Mouse (Mus musculus): ENCODE results near the gene Zfpm1. TPM values are rescaled to one million over a fixed set of nuclear protein-coding genes. Genes with fewer than 3 reads are reported as not detected.
A peak's percentile ranks its signal among the peaks of the same experiment; 100 is the strongest.

Zfpm1 gene
- 53.0 and 72.2 TPM in 2 replicates for total RNA-seq (2017)

DNA sequence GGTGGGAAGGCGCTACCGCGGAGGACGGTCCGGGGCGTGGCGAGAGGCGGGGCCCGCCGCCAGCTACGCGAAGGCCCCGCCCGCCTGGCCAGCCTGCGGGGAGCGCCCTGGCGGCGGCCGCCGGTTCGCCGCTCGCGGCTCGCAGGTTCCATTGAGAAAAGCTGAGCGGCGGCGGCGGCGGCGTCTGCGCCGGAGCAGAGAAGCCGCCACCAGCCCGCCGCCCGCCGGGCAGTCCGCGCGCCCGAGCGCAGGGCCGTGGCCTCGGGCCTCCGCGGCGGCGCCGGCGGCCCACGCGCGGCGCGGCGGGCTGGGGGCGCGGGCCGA lies at the start of gene Zfpm1:
TSS of gene Zfpm1 (plus strand) at position 107 of the 324 bp plus-strand sequence.
- no peak for ATAC-seq (replicated peaks; ENCODE audit: low read depth, poor library complexity, severe bottlenecking)

DNA sequence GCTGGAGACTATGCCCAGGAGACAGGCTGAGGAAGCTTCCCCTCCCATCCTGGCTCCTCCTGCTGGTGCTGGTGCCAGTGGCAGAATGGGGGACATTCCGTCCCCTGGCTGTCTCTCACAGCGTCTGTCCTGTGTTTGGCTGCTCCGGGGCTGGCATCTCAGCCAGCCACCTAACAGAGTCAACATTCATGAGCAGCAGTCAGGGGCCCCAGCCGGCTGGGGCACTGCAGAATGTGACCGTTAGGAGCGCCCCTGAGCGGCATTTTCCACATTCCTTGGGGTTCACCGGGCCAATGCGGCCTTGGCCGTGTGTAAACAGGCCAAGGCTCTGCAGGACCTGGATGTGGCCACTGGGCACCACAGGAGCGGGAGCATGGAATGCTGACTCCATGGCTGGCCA lies 47.9 kb upstream of the Zfpm1 start:
- ATAC-seq (replicated peaks; ENCODE audit: low read depth, poor library complexity, severe bottlenecking) = no peak

DNA sequence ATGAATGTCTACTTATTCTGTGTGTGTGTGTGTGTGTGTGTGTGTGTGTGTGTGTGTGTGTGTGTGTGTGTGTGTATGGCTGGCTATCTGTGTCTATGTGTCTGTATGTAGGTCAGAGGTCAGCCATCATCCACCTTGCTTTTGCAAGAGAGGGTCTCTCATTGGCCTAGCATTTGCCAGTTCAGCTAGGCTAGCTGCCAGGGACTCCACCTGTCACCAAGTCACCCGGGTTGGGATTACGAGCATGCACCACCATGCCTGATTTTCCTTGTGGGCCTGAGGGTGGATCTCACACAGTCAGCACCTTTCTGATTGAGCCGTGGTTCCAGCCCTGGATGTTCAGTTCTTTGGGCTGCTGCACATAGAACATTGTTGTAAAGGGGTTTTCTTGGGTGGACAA lies 45.4 kb upstream of the Zfpm1 start:
- no peak for ATAC-seq (replicated peaks; ENCODE audit: low read depth, poor library complexity, severe bottlenecking)

DNA sequence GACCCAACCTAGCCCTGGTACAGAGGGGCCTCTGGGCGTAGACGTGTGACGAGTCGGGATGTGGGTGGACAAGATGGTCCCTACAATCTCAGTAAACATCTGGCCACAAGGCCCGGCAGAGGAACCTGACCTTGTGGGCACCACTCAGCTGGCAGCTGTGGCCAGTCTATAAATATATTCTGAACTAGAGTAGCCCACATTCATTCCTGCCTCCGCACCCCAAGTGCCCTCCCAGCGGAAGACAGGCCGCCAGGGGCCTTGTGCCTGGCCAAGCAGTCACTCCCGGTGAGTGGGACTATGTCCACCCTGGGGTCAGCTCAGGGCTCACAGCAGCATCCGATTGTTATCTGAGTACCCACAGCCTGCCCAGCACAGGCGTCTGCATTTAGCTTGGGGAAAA lies 43.7 kb upstream of the Zfpm1 start:
- ATAC-seq (replicated peaks; ENCODE audit: low read depth, poor library complexity, severe bottlenecking) = no peak

GRCm38 (mm10) chr8:122238731-122239130 lies 43.2 kb upstream of the Zfpm1 start:
- no peak for ATAC-seq (replicated peaks; ENCODE audit: low read depth, poor library complexity, severe bottlenecking)

- ATAC-seq (replicated peaks; ENCODE audit: low read depth, poor library complexity, severe bottlenecking) = no peak
Observed at GRCm38 (mm10) chr8:122240241-122241026, 41.5 kb upstream of the Zfpm1 start.

DNA sequence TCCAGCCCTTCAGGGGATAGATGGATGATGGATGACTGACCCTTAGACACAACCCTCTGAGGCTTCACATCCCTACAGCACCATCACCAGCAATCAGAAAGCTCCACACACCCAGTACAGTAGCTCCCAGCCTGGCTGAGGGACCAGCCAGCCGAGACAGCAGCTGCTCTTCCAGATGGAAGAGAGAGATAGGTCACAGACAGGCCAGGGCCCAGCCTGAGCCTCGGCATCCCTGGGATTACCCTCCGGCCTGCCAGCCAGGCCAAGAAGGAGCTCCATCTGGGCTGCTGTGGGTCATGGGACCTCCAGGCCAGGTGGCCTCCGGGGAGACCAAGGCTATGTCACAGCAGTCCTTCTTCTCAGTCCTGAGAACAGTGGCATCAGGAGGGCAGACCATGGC lies 38.6 kb upstream of the Zfpm1 start:
- no peak for ATAC-seq (replicated peaks; ENCODE audit: low read depth, poor library complexity, severe bottlenecking)

GRCm38 (mm10) chr8:122245161-122245560 lies 36.8 kb upstream of the Zfpm1 start:
- ATAC-seq (replicated peaks; ENCODE audit: low read depth, poor library complexity, severe bottlenecking) = no peak

DNA sequence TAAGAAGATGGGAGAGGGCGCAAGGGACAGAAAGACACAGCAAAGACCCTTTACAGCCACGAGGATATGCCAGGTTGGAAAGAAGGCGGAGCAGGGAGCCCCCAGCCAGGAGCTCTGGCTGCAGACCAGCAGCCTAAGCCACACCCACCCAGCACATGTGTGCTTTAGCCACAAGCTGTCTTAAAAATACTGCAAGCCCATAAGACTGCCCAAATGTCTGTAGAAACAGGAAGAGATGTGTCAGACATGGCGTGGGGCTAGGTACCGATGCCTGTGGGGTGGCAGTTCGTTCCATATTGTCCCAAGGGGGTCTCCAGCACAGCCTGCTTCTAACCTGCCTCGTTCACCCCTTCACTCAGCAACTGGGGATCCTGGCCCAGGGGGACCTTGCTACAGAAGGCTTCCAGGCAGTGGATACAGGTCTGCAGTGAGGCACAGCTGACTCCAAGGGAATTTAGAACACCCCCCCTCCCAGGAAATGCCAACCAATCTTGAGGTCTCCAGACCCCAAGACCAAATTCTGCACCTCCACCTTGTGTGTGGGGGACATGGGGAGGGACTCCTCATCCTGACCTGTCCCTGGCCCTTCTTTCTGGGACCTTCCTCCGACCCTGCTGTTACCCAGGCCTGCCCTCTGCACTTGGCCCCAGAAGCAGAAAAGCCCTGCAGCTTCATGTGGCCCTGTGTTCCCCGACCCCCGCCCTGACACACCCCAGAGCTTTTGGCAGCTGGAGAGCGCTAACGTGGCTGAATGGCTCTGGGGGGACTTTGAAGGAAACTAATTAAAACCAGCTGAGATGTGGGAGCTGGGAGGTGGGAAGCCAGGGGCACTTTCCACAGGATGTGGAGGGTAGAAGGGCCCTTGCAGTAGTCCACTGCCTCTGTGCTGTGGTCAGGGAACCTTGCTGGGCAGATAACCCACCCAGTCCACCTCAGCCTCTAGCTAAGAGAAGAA lies 35.4 kb upstream of the Zfpm1 start:
- ATAC-seq (replicated peaks; ENCODE audit: low read depth, poor library complexity, severe bottlenecking) = peak; percentile 76

- ATAC-seq (replicated peaks; ENCODE audit: low read depth, poor library complexity, severe bottlenecking) = no peak
Observed at GRCm38 (mm10) chr8:122251739-122252138, 30.2 kb upstream of the Zfpm1 start.

DNA sequence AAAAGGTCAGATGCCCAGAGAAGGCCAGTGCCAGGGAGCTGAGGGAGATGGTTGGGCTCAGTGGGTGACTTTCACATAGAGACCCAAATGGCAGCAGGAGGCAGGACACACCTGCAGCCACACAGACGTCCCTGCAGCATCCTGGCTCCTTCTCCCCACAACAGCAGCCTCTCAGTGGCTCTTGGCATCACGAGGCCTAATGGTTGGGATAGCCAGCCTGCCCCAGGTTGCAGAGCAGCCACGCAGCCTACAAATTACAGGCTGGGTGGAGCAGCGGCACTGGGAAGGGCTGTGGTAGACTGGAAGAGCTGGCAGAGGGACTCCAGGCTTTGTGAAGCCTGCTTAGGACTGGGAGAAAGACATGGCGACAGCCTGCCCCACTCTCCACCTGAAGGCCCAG lies 29.6 kb upstream of the Zfpm1 start:
- ATAC-seq (replicated peaks; ENCODE audit: low read depth, poor library complexity, severe bottlenecking) = no peak

DNA sequence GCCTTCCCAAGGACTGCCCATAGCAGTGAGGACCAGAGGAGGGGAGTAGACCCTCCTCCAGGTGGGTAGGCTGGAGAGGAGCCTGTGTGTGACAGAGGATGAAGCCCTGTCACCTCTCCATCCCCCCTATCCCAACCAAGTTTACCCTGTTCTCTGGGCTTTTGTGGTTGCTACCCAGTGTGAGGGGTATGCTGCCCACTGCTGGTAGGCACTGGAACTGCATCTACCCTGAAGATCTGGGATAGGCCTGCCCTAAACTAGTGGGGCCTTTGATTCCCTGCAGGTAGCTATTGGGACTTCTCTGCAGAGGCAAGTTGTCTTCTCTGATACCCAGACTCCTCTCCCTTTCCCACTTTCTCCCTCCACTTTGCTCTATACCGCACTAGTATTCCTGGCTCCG lies 22.6 kb upstream of the Zfpm1 start:
- peak; percentile 44; the same call in 1 of the 2 replicates for ATAC-seq (replicated peaks; ENCODE audit: low read depth, poor library complexity, severe bottlenecking)

GRCm38 (mm10) chr8:122260755-122261154 lies 21.2 kb upstream of the Zfpm1 start:
- no peak for ATAC-seq (replicated peaks; ENCODE audit: low read depth, poor library complexity, severe bottlenecking)

GRCm38 (mm10) chr8:122262835-122263234 lies 19.1 kb upstream of the Zfpm1 start:
- no peak for ATAC-seq (replicated peaks; ENCODE audit: low read depth, poor library complexity, severe bottlenecking)

DNA sequence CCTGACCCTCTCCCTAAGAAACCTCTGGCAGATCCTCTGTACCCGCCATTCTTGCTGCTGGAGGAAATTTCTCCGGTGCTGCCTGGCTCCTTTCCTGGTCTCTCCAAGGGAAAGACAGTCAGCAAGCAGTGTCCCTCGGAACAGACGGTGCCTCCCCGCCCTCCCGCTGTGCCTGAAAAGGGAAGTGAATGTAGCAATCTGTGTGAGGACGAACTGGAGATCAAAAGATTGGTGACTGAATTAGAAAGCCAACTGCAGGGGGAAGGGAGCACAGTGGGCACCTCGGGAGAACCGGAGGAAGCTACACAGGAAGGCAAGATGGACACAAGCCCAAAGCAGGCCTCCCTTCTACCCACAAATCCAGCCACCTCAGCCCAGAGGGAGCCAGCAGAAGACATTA lies 17.7 kb upstream of the Zfpm1 start:
- ATAC-seq (replicated peaks; ENCODE audit: low read depth, poor library complexity, severe bottlenecking) = peak; percentile 58

GRCm38 (mm10) chr8:122265522-122265921 lies 16.4 kb upstream of the Zfpm1 start:
- no peak for ATAC-seq (replicated peaks; ENCODE audit: low read depth, poor library complexity, severe bottlenecking)

- ATAC-seq (replicated peaks; ENCODE audit: low read depth, poor library complexity, severe bottlenecking) = no peak
Observed at GRCm38 (mm10) chr8:122266867-122267266, 15.1 kb upstream of the Zfpm1 start.

- ATAC-seq (replicated peaks; ENCODE audit: low read depth, poor library complexity, severe bottlenecking) = no peak
Observed at GRCm38 (mm10) chr8:122268861-122269260, 13.1 kb upstream of the Zfpm1 start.

DNA sequence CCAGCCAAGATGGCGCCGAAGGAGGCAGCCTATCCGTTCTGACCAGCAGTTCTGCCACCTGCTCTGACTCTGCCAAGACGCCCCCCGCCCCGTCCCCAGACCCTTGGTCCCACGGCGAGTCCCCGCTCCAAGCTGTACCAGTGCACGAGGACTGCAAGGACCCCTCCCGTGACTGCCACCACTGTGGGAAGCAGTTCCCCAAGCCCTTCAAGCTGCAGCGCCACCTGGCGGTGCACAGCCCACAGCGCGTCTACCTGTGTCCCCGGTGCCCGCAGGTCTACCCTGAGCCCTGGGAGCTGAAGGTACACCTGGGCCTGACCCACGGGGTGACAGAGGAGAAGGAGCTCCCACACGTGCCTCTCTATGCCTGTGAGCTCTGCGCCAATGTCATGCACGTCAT lies 12.5 kb upstream of the Zfpm1 start:
- peak; percentile 46; the same call in 1 of the 2 replicates for ATAC-seq (replicated peaks; ENCODE audit: low read depth, poor library complexity, severe bottlenecking)

GRCm38 (mm10) chr8:122270555-122270954 lies 11.4 kb upstream of the Zfpm1 start:
- no peak for ATAC-seq (replicated peaks; ENCODE audit: low read depth, poor library complexity, severe bottlenecking)

DNA sequence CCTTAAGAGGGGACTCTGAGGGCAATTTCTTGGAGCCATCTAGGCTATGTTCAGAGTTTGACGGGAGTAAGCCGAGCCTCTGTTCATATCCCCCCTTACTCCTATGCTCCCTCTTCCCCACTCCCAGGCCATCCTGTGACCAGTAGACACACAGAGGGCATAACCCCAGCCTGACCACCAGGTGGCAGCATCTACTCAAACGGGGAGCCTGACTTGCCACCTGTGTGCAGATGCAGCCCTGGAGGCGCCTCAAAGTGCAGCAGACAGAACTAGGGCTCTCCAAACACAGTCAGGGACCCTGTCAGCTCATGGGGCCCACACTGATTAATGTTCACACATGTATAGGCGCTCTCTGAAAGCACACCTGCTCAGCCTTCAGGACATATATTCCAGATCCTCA lies 8.8 kb upstream of the Zfpm1 start:
- peak; percentile 64 for ATAC-seq (replicated peaks; ENCODE audit: low read depth, poor library complexity, severe bottlenecking)

All from common myeloid progenitor, adult 5-6 weeks (primary cell).